Mouse (Mus musculus): ENCODE data around the gene Asgr1. TPM values are rescaled to one million over a fixed set of nuclear protein-coding genes. Genes with fewer than 3 reads are reported as not detected.
A peak's percentile ranks its signal among the peaks of the same experiment; 100 is the strongest.

Gene Asgr1
- polyA plus RNA-seq, 1 experiment from 2014 or later: 2.4 TPM

- Histone ChIP-seq H3K36me3 (replicated peaks; ENCODE audit: control insufficient read depth, insufficient read depth) (no peaks in the 10 kb centered on the region), H3K9ac (no peak overlapping the region), H3K27ac (no peak overlapping the region), H3K9me3 (ENCODE audit: control insufficient read depth, low read length) (no peaks in the 10 kb centered on the region), H3K4me1 (replicated peaks; ENCODE audit: control insufficient read depth, insufficient read depth, low read length) (no peaks in the 10 kb centered on the region), H3K4me2 (replicated peaks) (no peak overlapping the region), H3K27me3 (ENCODE audit: control insufficient read depth, insufficient read depth, low read length) (no peaks in the 10 kb centered on the region), H3K4me3 (replicated peaks; ENCODE audit: low read length) (no peak overlapping the region)
- DNase-seq (ENCODE audit: low spot score): no peak
- WGBS: 97% methylated on average over 2 of the region's 2 CpGs
- no peak for ATAC-seq (ENCODE audit: low FRiP score)
Measured at GRCm38 (mm10) chr11:70099102-70099501, 45.2 kb downstream of the Asgr1 start.

GRCm38 (mm10) chr11:70099809-70100208 is 45.9 kb downstream of the Asgr1 start:
- Histone ChIP-seq H3K4me3 (replicated peaks; ENCODE audit: low read length) (no peak overlapping the region), H3K36me3 (replicated peaks; ENCODE audit: control insufficient read depth, insufficient read depth) (no peaks in the 10 kb centered on the region), H3K9me3 (ENCODE audit: control insufficient read depth, low read length) (no peaks in the 10 kb centered on the region), H3K4me1 (replicated peaks; ENCODE audit: control insufficient read depth, insufficient read depth, low read length) (no peaks in the 10 kb centered on the region), H3K27ac (no peak overlapping the region), H3K9ac (no peak overlapping the region), H3K4me2 (replicated peaks) (no peak overlapping the region), H3K27me3 (ENCODE audit: control insufficient read depth, insufficient read depth, low read length) (no peaks in the 10 kb centered on the region)
- DNase-seq (ENCODE audit: low spot score) (no peak), ATAC-seq (ENCODE audit: low FRiP score) (no peak)
- WGBS: 88% methylated on average over 2 of the region's 2 CpGs

DNA sequence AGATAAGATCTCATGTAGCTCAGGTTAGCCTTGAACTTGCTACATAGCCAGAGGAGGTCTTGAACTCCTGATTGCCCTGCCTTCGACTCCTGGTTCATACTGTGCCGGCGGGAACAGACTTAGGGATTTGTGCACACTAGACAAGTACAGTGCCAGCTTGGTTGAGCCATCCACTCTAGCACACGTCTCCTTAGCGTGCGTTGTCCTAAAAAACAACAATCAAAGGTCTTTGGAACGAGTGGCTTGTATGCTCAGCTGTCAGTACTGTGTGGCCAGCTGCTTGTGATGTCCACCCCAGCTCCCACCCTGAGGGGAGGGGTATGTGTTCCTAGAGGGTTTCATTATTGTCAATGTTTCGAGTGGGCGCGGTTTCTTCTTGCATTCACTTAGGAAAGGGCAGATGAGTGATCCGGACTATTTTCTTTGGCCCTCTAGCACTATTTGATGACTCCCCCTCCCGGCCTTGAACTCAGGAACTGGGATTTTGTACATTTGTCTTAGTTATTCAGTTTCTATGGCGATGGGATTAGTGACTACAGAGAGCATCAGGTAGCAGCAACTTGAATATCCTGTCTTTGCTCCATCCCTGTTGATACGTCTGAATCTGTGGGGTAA is 49.9 kb downstream of the Asgr1 start:
- Histone ChIP-seq H3K4me1 (replicated peaks; ENCODE audit: control insufficient read depth, insufficient read depth, low read length) (no peaks in the 10 kb centered on the region), H3K36me3 (replicated peaks; ENCODE audit: control insufficient read depth, insufficient read depth) (no peaks in the 10 kb centered on the region), H3K4me3 (replicated peaks; ENCODE audit: low read length) (no peak overlapping the region), H3K27me3 (ENCODE audit: control insufficient read depth, insufficient read depth, low read length) (no peaks in the 10 kb centered on the region), H3K9ac (no peak overlapping the region), H3K9me3 (ENCODE audit: control insufficient read depth, low read length) (no peaks in the 10 kb centered on the region), H3K27ac (no peak overlapping the region), H3K4me2 (replicated peaks) (no peak overlapping the region)
- ATAC-seq (ENCODE audit: low FRiP score) (no peak), DNase-seq (ENCODE audit: low spot score) (no peak)
- 85% methylated on average over 14 of the region's 14 CpGs for WGBS

DNA sequence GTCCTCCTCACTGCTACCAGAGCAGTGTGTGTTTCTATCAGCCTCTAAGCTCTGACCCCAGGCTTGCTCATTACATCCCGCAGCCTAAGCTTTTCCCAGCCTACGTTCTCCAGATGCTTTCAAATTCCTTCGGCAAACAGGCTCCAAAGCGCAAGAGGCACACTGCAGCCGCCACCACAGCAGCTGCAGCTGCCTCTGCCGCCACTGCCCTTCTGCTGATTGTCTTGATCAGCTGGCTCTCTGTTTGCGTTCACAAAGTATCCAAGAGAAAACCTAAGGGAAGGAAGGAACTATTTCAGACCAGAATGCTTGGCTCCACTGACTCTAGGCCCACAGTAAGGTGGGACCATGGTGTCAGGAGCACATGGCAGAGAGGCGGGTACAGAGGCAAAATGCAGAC is 53.2 kb downstream of the Asgr1 start:
- H3K4me2 ChIP-seq (replicated peaks): no peak overlapping the region
- H3K27ac ChIP-seq: no peak overlapping the region
- H3K27me3 ChIP-seq (ENCODE audit: control insufficient read depth, insufficient read depth, low read length): no peaks in the 10 kb centered on the region
- 73% methylated on average over 8 of the region's 8 CpGs for WGBS
- H3K4me1 ChIP-seq (replicated peaks; ENCODE audit: control insufficient read depth, insufficient read depth, low read length): no peaks in the 10 kb centered on the region
- ATAC-seq (ENCODE audit: low FRiP score) (no peak), DNase-seq (ENCODE audit: low spot score) (no peak)
- H3K9me3 ChIP-seq (ENCODE audit: control insufficient read depth, low read length): no peaks in the 10 kb centered on the region
- no peaks in the 10 kb centered on the region for H3K36me3 ChIP-seq (replicated peaks; ENCODE audit: control insufficient read depth, insufficient read depth)
- no peak overlapping the region for H3K4me3 ChIP-seq (replicated peaks; ENCODE audit: low read length)
- H3K9ac ChIP-seq: no peak overlapping the region

MicroRNAs within 50 kb of the gene (microRNA counts, 519-probe panel; counts per million panel counts)
- not detected for microRNA mmu-miR-324-3p
- 5,198 counts per million, percentile 62 among the panel's probes with 10 or more counts for microRNA mmu-miR-324-5p

Small RNA genes within 50 kb of the gene (microRNA-seq; reads per million reads assigned to microRNA genes)
- gene Mir324: 4,128 reads per million, percentile 89 among the genes with 10 or more reads in this experiment

Other genes with a start within 250 kb of the Asgr1 start
- 0.90 and 1.9 TPM in 2 replicates for gene Tmem102, start 248.5 kb upstream of the Asgr1 start, polyA plus RNA-seq (2014; fragmentation: Nextera tagmentation; extraction: Ambion mirVana)
- not detected in 2 replicates for gene Gm39566, start 238.8 kb upstream of the Asgr1 start, polyA plus RNA-seq (2014; fragmentation: Nextera tagmentation; extraction: Ambion mirVana)
- gene Spem2, start 235.6 kb upstream of the Asgr1 start, polyA plus RNA-seq (2014; fragmentation: Nextera tagmentation; extraction: Ambion mirVana): not detected in 2 replicates
- gene Spem1, start 231.9 kb upstream of the Asgr1 start, polyA plus RNA-seq (2014; fragmentation: Nextera tagmentation; extraction: Ambion mirVana): 0.40 and 0.44 TPM in 2 replicates
- 22.3 and 24.7 TPM in 2 replicates for gene Nlgn2, start 216.3 kb upstream of the Asgr1 start, polyA plus RNA-seq (2014; fragmentation: Nextera tagmentation; extraction: Ambion mirVana)
- gene Tmem256, start 215.6 kb upstream of the Asgr1 start, polyA plus RNA-seq (2014; fragmentation: Nextera tagmentation; extraction: Ambion mirVana): 321 and 409 TPM in 2 replicates
- 39.3 and 39.8 TPM in 2 replicates for gene Plscr3, start 207.7 kb upstream of the Asgr1 start, polyA plus RNA-seq (2014; fragmentation: Nextera tagmentation; extraction: Ambion mirVana)
- gene Tnk1, start 195.4 kb upstream of the Asgr1 start, polyA plus RNA-seq (2014; fragmentation: Nextera tagmentation; extraction: Ambion mirVana): not detected in 2 replicates
- gene Tmem95, start 176.1 kb upstream of the Asgr1 start, polyA plus RNA-seq (2014; fragmentation: Nextera tagmentation; extraction: Ambion mirVana): not detected in 2 replicates
- gene Kctd11, start 172.7 kb upstream of the Asgr1 start, polyA plus RNA-seq (2014; fragmentation: Nextera tagmentation; extraction: Ambion mirVana): 2.2 and 2.3 TPM in 2 replicates
- 0.20 and 0.33 TPM in 2 replicates for gene Acap1, start 158.5 kb upstream of the Asgr1 start, polyA plus RNA-seq (2014; fragmentation: Nextera tagmentation; extraction: Ambion mirVana)
- gene 2810408A11Rik, start 153.1 kb upstream of the Asgr1 start, polyA plus RNA-seq (2014; fragmentation: Nextera tagmentation; extraction: Ambion mirVana): 5.4 and 7.6 TPM in 2 replicates
- 25.6 and 28.1 TPM in 2 replicates for gene Neurl4, start 153.0 kb upstream of the Asgr1 start, polyA plus RNA-seq (2014; fragmentation: Nextera tagmentation; extraction: Ambion mirVana)
- 50.4 and 56.5 TPM in 2 replicates for gene Gps2, start 140.2 kb upstream of the Asgr1 start, polyA plus RNA-seq (2014; fragmentation: Nextera tagmentation; extraction: Ambion mirVana)
- gene Eif5a, start 132.1 kb upstream of the Asgr1 start, polyA plus RNA-seq (2014; fragmentation: Nextera tagmentation; extraction: Ambion mirVana): 1,061 and 1,077 TPM in 2 replicates
- 7.1 and 7.3 TPM in 2 replicates for gene Ybx2, start 118.3 kb upstream of the Asgr1 start, polyA plus RNA-seq (2014; fragmentation: Nextera tagmentation; extraction: Ambion mirVana)
- 2.2 and 2.3 TPM in 2 replicates for gene Slc2a4, start 105.9 kb upstream of the Asgr1 start, polyA plus RNA-seq (2014; fragmentation: Nextera tagmentation; extraction: Ambion mirVana)
- gene Cldn7, start 89.3 kb upstream of the Asgr1 start, polyA plus RNA-seq (2014; fragmentation: Nextera tagmentation; extraction: Ambion mirVana): 0.32 and 0.47 TPM in 2 replicates
- gene Ctdnep1, start 72.9 kb upstream of the Asgr1 start, polyA plus RNA-seq (2014; fragmentation: Nextera tagmentation; extraction: Ambion mirVana): 25.5 and 29.4 TPM in 2 replicates
- 168 and 169 TPM in 2 replicates for gene Elp5, start 71.6 kb upstream of the Asgr1 start, polyA plus RNA-seq (2014; fragmentation: Nextera tagmentation; extraction: Ambion mirVana)
- 624 and 628 TPM in 2 replicates for gene Gabarap, start 62.9 kb upstream of the Asgr1 start, polyA plus RNA-seq (2014; fragmentation: Nextera tagmentation; extraction: Ambion mirVana)
- 38.0 and 38.4 TPM in 2 replicates for gene Phf23, start 58.3 kb upstream of the Asgr1 start, polyA plus RNA-seq (2014; fragmentation: Nextera tagmentation; extraction: Ambion mirVana)
- gene Dvl2, start 53.5 kb upstream of the Asgr1 start, polyA plus RNA-seq (2014; fragmentation: Nextera tagmentation; extraction: Ambion mirVana): 17.9 and 20.9 TPM in 2 replicates
- 49.9 and 56.1 TPM in 2 replicates for gene Acadvl, start 38.7 kb upstream of the Asgr1 start, polyA plus RNA-seq (2014; fragmentation: Nextera tagmentation; extraction: Ambion mirVana)
- 25.6 and 26.6 TPM in 2 replicates for gene Dlg4, start 37.1 kb upstream of the Asgr1 start, polyA plus RNA-seq (2014; fragmentation: Nextera tagmentation; extraction: Ambion mirVana)
- not detected in 2 replicates for gene Asgr2, start 38.6 kb downstream of the Asgr1 start, polyA plus RNA-seq (2014; fragmentation: Nextera tagmentation; extraction: Ambion mirVana)
- 0.93 and 1.1 TPM in 2 replicates for gene Mgl2, start 76.2 kb downstream of the Asgr1 start, polyA plus RNA-seq (2014; fragmentation: Nextera tagmentation; extraction: Ambion mirVana)
- gene Clec10a, start 102.1 kb downstream of the Asgr1 start, polyA plus RNA-seq (2014; fragmentation: Nextera tagmentation; extraction: Ambion mirVana): 0.78 and 1.2 TPM in 2 replicates
- 3.5 and 4.7 TPM in 2 replicates for gene Slc16a11, start 158.7 kb downstream of the Asgr1 start, polyA plus RNA-seq (2014; fragmentation: Nextera tagmentation; extraction: Ambion mirVana)
- gene Slc16a13, start 167.0 kb downstream of the Asgr1 start, polyA plus RNA-seq (2014; fragmentation: Nextera tagmentation; extraction: Ambion mirVana): 12.9 and 13.4 TPM in 2 replicates
- 5.0 and 5.2 TPM in 2 replicates for gene Bcl6b, start 175.7 kb downstream of the Asgr1 start, polyA plus RNA-seq (2014; fragmentation: Nextera tagmentation; extraction: Ambion mirVana)
- gene 0610010K14Rik, start 183.8 kb downstream of the Asgr1 start, polyA plus RNA-seq (2014; fragmentation: Nextera tagmentation; extraction: Ambion mirVana): 155 and 161 TPM in 2 replicates
- gene Gm21988, start 185.7 kb downstream of the Asgr1 start, polyA plus RNA-seq (2014; fragmentation: Nextera tagmentation; extraction: Ambion mirVana): 12.6 and 15.9 TPM in 2 replicates
- 342 and 388 TPM in 2 replicates for gene Rnasek, start 185.8 kb downstream of the Asgr1 start, polyA plus RNA-seq (2014; fragmentation: Nextera tagmentation; extraction: Ambion mirVana)
- 1.7 and 2.1 TPM in 2 replicates for gene Alox12, start 201.3 kb downstream of the Asgr1 start, polyA plus RNA-seq (2014; fragmentation: Nextera tagmentation; extraction: Ambion mirVana)